Mouse (Mus musculus) bone marrow macrophage, adult 2 months (primary cell): Measurements from ENCODE around the gene Fbxo42. TPM values are rescaled to one million over a fixed set of nuclear protein-coding genes. Genes with fewer than 3 reads are reported as not detected.
A peak's percentile ranks its signal among the peaks of the same experiment; 100 is the strongest.

Experiments used
- H3K27ac ChIP-seq: 2 replicates; pipeline ENCODE4 v1.5.1; 2012; ENCODE audit warnings: low read depth, low read length; ENCODE audit not compliant: insufficient read depth
- H3K4me1 ChIP-seq: 2 replicates; pipeline ENCODE4 v1.6.1; 2012; ENCODE audit warnings: low read length; ENCODE audit not compliant: control insufficient read depth, insufficient read depth
- H3K4me3 ChIP-seq: 2 replicates; pipeline ENCODE4 v1.5.1; 2012; ENCODE audit warnings: mild to moderate bottlenecking, low read length, moderate library complexity; ENCODE audit not compliant: insufficient read depth
- CTCF ChIP-seq: IDR thresholded peaks from 2 replicates; pipeline ENCODE4 v1.5.1; 2012; ENCODE audit warnings: low read depth, mild to moderate bottlenecking, low read length, moderate library complexity
- POLR2A ChIP-seq: IDR thresholded peaks from 2 replicates; pipeline ENCODE4 v1.6.1; 2012; ENCODE audit warnings: mild to moderate bottlenecking, low read depth, low read length, borderline replicate concordance
- polyA plus RNA-seq: library from polyadenylated mRNA; stranded (reverse); fragments of >200 nt; gene quantifications from 2 replicates; pipeline ENCODE4 v1.2.4, GENCODE M21; 2012; ENCODE audit not compliant: missing spikeins, insufficient read depth, insufficient read length

Gene Fbxo42
- polyA plus RNA-seq, 1 experiment: 28.2 TPM

DNA sequence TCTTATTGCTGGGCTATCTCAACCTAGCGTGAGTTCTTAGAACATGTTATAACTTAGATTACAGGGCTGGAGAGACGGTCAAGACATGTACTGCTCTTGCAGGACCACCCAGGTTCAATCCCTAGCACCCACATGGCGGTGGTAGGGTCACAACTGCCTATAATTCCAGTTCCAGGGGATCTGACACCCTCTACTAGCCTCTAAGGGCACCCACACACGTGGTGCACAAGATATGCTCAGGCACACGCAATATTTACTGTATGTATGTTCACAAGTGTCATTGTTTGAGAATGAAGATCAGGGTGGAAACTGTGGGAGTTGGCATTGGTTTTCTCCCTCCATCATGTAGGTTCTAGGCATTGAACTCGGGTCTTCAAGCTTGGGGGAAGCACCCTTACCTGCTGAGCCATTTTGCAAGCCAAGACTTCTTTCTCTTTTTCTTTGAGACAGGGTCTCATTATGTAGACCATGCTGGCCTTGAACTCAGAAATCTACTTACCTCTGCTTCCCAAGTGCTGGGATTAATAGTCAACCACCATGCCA is 1.2 kb upstream of the Fbxo42 start:
- Histone ChIP-seq H3K4me1 (peaks cover 26% of the 10 kb centered on the region), H3K27ac (peak overlapping the region; percentile 99), H3K4me3 (peak overlapping the region; percentile 99)
- TF ChIP-seq CTCF: no peak
- no peak for TF ChIP-seq POLR2A

DNA sequence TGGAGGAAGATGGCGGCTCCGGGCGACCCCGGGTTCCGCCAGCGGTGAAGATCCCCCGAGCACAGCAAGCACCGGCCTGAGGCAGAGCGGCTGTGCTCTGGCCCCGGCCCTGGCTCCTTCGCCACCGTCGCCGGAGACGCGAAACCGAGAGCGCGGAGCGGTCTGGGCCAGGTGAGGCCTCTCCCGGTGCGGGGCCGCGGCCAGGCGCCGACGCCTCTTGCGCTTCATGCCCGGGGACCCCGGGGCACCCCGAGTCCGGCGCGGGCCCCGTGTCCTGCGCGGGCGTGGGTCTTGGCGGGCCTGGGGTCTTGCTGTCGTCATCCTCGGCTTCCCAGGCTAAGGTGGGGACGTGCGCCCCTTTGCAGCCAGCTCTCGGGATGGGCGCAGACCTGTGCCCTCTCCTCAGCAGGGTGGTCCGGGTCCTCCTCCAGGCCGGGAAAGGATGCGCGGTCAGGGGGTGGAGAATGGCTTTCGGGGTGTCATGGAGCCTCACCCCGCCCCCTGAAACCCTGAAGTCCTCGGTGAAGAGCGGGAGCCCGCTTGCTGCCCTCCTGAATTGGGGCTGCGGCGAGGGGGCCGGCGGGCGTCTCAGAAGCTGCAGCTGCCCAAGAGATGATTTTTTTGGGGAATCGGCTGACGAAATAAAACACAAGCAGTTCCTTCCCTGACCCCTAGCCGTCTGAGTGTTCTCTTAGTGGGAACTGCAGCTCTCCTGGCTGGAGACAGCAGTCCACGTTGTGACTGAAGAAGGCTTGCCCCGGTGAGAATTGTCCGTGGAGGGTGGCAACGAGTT is 492 bp downstream of the Fbxo42 start:
- Histone ChIP-seq H3K4me1 (peaks cover 27% of the 10 kb centered on the region), H3K4me3 (peak overlapping the region; percentile 99), H3K27ac (peak overlapping the region; percentile 38)
- TF ChIP-seq CTCF: no peak
- TF ChIP-seq POLR2A: no peak

DNA sequence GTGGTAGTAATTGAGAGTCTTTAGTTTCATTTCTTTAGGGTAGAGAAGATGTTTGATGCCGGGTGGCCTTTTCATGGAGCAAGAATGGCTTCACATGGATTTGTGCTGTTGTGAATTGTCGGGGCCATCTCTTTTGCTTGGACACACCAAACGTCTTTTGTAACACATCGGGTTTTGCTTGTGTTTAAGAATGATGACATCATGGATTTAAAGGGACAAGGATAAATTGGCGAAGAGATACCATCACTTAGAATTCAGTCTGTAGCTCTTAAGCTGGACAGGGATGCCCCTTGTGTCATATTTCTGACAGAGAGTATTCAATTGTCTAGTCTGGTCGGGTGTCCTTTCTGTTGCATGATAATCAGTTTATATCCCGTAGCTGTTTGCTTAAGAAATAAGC is 1.4 kb downstream of the Fbxo42 start:
- peaks cover 28% of the 10 kb centered on the region for H3K4me1 ChIP-seq
- H3K27ac ChIP-seq: no peak overlapping the region
- peak overlapping the region; percentile 99 for H3K4me3 ChIP-seq

DNA sequence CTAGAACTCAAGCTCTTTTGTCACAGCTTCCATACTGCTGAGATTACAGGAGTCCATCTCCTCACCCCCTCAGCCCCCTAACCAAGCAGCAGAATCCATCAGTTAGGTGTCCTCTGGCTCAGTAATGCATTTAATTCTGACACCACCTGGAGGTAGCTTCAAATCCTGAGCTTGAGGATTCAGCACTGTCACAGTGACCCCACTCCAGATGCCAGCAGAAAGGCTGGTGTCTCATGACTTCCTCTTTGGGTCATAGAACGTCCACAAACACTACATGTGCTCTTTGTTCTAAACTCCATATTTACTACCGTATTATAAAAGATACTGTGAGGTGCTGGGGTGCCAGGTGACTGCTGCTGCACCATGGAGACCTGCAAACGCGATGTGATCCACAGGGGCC is 9.8 kb downstream of the Fbxo42 start:
- no peak overlapping the region for H3K4me3 ChIP-seq
- peak overlapping the region; percentile 83 for H3K27ac ChIP-seq
- peaks cover 79% of the 10 kb centered on the region for H3K4me1 ChIP-seq
- no peak for TF ChIP-seq CTCF
- no peak for TF ChIP-seq POLR2A

More for the DNA sequence above, 1.4 kb downstream of the Fbxo42 start:
- TF ChIP-seq POLR2A (no peak), CTCF (no peak)

DNA sequence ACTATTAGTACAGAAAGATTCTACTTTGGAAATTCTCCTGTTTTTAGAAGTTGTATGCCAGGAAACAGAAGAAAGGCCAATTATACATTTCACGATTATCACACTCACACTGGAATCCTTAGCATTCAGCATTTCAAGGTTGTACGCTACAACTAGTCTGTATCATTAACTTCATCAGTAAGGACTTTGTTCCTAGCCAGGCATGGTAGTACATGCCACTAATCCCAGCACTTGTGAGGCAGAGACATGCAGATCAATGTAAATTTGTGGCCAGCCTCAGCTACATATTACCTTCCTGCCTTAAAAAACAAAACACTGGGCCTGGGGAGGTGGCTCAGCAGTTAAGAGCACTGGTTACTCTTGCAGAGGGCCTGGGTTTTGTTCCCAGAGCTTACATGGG is 10.9 kb downstream of the Fbxo42 start:
- Histone ChIP-seq H3K27ac (peak overlapping the region; percentile 83), H3K4me1 (peaks cover 84% of the 10 kb centered on the region), H3K4me3 (no peak overlapping the region)
- no peak for TF ChIP-seq POLR2A
- no peak for TF ChIP-seq CTCF

DNA sequence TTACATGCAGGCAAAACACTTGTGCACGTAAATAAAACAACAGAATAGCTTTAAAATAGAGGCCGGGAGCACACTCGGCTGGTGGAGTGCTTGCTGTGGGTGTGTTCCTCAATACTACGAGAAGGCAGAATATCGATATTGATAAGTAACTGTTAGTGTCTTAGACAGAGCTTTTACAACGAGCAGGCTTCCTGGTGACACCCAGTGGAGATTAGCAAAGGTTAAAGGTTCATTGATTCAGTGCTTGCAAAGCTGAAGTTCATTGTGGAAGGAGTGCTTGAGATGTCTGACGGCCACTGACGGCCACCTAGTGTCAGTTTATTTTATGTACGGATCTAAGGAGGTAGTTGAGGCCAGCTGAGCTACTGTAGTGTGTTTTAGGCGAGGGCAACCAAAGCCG is 11.4 kb downstream of the Fbxo42 start:
- peaks cover 86% of the 10 kb centered on the region for H3K4me1 ChIP-seq
- peak overlapping the region; percentile 83 for H3K27ac ChIP-seq
- no peak overlapping the region for H3K4me3 ChIP-seq
- no peak for TF ChIP-seq CTCF
- no peak for TF ChIP-seq POLR2A

DNA sequence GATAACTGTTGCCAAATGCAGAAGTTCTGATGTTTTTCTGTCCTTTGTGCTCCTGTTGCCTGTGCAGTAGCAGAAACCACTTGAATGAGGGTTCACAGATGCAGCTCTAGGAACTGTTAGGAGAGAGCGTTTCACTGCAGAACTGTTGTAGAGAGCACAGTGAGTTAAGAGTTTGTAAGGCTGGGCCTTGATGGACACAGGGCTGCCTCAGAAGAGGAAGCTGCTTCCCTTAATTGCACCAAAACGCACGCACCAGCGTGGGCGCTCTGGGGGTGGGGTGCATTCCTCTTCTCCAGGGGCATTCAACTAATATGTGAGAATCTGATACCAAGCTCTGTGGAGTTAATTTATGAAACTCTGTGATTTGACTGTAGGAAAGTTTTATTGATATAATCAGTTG is 12.0 kb downstream of the Fbxo42 start:
- H3K27ac ChIP-seq: peak overlapping the region; percentile 83
- H3K4me1 ChIP-seq: peaks cover 86% of the 10 kb centered on the region
- no peak overlapping the region for H3K4me3 ChIP-seq
- TF ChIP-seq POLR2A: no peak
- no peak for TF ChIP-seq CTCF

DNA sequence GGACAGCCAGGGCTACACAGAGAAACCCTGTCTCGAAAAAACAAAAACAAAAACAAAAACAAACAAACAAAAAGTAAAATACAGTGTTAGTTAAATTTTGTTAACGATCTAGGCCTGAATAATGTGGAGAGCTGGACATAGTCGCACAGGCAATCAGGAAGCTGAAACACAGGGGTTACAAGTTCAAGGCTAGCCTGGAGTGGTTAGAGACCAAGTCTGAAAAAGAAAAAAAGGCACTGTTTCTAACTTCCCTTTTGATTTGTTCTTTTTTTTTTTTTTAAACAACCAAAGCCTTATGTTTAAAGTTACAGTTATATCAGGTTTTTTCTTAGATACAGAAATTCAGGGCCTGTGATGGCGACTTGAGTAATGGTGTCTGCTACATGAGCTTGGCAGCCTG is 12.5 kb downstream of the Fbxo42 start:
- Histone ChIP-seq H3K27ac (peak overlapping the region; percentile 83), H3K4me3 (no peak overlapping the region), H3K4me1 (peaks cover 83% of the 10 kb centered on the region)
- TF ChIP-seq CTCF: no peak
- no peak for TF ChIP-seq POLR2A

DNA sequence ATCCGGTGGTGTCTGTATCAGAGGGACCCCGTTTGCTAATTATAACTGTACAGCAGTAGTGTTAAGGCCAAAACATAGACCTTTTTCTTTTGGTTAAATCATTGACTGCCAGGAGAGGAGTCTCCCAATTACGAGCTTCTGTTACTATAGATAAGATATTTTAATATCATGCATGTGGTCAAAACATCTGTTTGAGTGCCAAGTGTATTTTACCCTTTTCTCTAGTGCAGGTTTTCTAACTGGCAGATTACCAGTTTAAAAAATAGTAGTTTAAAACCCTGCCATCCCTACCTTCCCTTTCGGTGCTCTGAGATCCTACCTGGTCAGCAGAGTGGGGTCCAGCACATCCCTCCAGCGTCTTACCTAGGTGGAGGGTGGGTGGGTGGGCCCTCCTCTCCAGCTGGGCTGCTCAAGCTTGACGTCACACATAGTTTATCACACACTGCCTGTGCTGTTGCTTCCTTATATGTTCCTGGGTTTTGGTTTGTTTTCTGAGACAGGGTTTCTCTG is 14.0 kb downstream of the Fbxo42 start:
- Histone ChIP-seq H3K4me1 (peaks cover 70% of the 10 kb centered on the region), H3K27ac (peak overlapping the region; percentile 11), H3K4me3 (no peak overlapping the region)
- TF ChIP-seq POLR2A: no peak
- no peak for TF ChIP-seq CTCF

DNA sequence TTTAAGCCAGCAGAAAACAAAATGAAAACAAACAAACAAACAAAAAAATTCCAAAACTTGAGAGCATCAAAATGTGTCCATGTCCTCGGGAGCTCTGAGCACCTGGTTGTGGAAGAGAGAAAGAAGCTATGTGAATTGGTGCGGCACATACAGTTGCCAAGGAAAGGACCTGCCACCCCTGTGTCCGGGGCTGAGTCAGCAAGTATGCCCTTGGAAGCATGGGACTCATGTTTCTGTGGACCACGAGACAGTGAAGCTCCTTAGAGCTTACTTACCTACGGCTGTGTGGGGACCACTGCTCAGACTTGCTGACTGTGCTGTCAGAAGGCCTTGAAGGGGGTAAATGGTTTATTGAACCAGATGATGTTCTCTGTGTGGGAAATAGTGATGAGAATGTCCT is 16.0 kb downstream of the Fbxo42 start:
- TF ChIP-seq CTCF (no peak), POLR2A (no peak)
- H3K4me1 ChIP-seq: peaks cover 51% of the 10 kb centered on the region
- no peak overlapping the region for H3K4me3 ChIP-seq
- peak overlapping the region; percentile 1; the same call in 1 of the 2 replicates for H3K27ac ChIP-seq
